Mouse (Mus musculus): Measurements from ENCODE around the gene Sipa1l1.

The Sipa1l1 gene

GRCm38 (mm10) chr12:82213056-82213455, 43.9 kb downstream of the Sipa1l1 start:
- DNase-seq = no peak

GRCm38 (mm10) chr12:82214916-82215315, 45.8 kb downstream of the Sipa1l1 start:
- DNase-seq = no peak

- no peak for DNase-seq
Observed at GRCm38 (mm10) chr12:82216801-82217553, 47.9 kb downstream of the Sipa1l1 start.

GRCm38 (mm10) chr12:82218201-82218600, 49.1 kb downstream of the Sipa1l1 start:
- DNase-seq = peak; percentile 30

- DNase-seq = peak; percentile 36
Observed at GRCm38 (mm10) chr12:82220367-82221089, 51.4 kb downstream of the Sipa1l1 start.

GRCm38 (mm10) chr12:82223126-82223815, 54.2 kb downstream of the Sipa1l1 start:
- DNase-seq = no peak

GRCm38 (mm10) chr12:82224848-82225247, 55.7 kb downstream of the Sipa1l1 start:
- no peak for DNase-seq

GRCm38 (mm10) chr12:82225278-82225677, 56.2 kb downstream of the Sipa1l1 start:
- DNase-seq = no peak

GRCm38 (mm10) chr12:82225751-82226228, 56.7 kb downstream of the Sipa1l1 start:
- DNase-seq = no peak

GRCm38 (mm10) chr12:82226311-82227066, 57.4 kb downstream of the Sipa1l1 start:
- no peak for DNase-seq

GRCm38 (mm10) chr12:82230127-82230526, 61.0 kb downstream of the Sipa1l1 start:
- no peak for DNase-seq

GRCm38 (mm10) chr12:82231191-82231590, 62.1 kb downstream of the Sipa1l1 start:
- DNase-seq = peak; percentile 14

- no peak for DNase-seq
Observed at GRCm38 (mm10) chr12:82233177-82233576, 64.1 kb downstream of the Sipa1l1 start.

- DNase-seq = no peak
Observed at GRCm38 (mm10) chr12:82234463-82235223, 65.5 kb downstream of the Sipa1l1 start.

GRCm38 (mm10) chr12:82237095-82237494, 68.0 kb downstream of the Sipa1l1 start:
- DNase-seq = no peak

GRCm38 (mm10) chr12:82237946-82238345, 68.8 kb downstream of the Sipa1l1 start:
- peak; percentile 53 for DNase-seq

GRCm38 (mm10) chr12:82240674-82241073, 71.6 kb downstream of the Sipa1l1 start:
- DNase-seq = no peak

- DNase-seq = no peak
Observed at GRCm38 (mm10) chr12:82245219-82245618, 76.1 kb downstream of the Sipa1l1 start.

GRCm38 (mm10) chr12:82246422-82246821, 77.3 kb downstream of the Sipa1l1 start:
- no peak for DNase-seq

- no peak for DNase-seq
Observed at GRCm38 (mm10) chr12:82247371-82248258, 78.5 kb downstream of the Sipa1l1 start.

- no peak for DNase-seq
Observed at GRCm38 (mm10) chr12:82248501-82248900, 79.4 kb downstream of the Sipa1l1 start.

Data from kidney, postnatal 10 days (tissue).